Mouse (Mus musculus) embryo, embryonic 9.5 days (tissue): ENCODE results near the gene Gucy2e.

Experiments used
- DNase-seq: peaks from one replicate; pipeline ENCODE4 v3.0.0-alpha.2; 2017; ENCODE audit errors: extremely low spot score

The Gucy2e gene

GRCm38 (mm10) chr11:69236926-69237260, at the start of gene Gucy2e:
Gucy2e (minus strand) TSS chr11:69237036.
- DNase-seq = peak; percentile 15

- no peak for DNase-seq
These were observed 40.4 kb upstream of the Gucy2e start for GRCm38 (mm10) chr11:69277267-69277666.

GRCm38 (mm10) chr11:69276081-69276480, 39.2 kb upstream of the Gucy2e start:
- DNase-seq = no peak

GRCm38 (mm10) chr11:69275650-69276049, 38.8 kb upstream of the Gucy2e start:
- DNase-seq = no peak

GRCm38 (mm10) chr11:69272122-69272740, 35.4 kb upstream of the Gucy2e start:
- peak; percentile 73 for DNase-seq

GRCm38 (mm10) chr11:69269575-69269974, 32.7 kb upstream of the Gucy2e start:
- peak; percentile 68 for DNase-seq

GRCm38 (mm10) chr11:69268100-69268499, 31.3 kb upstream of the Gucy2e start:
- DNase-seq = no peak

GRCm38 (mm10) chr11:69267341-69267740, 30.5 kb upstream of the Gucy2e start:
- DNase-seq = peak; percentile 39

GRCm38 (mm10) chr11:69266253-69266652, 29.4 kb upstream of the Gucy2e start:
- DNase-seq = no peak

- DNase-seq = no peak
These were observed 28.6 kb upstream of the Gucy2e start for GRCm38 (mm10) chr11:69265410-69265809.

- no peak for DNase-seq
These were observed 27.4 kb upstream of the Gucy2e start for GRCm38 (mm10) chr11:69264276-69264675.

- no peak for DNase-seq
These were observed 23.3 kb upstream of the Gucy2e start for GRCm38 (mm10) chr11:69260111-69260510.

GRCm38 (mm10) chr11:69258287-69258686, 21.5 kb upstream of the Gucy2e start:
- peak; percentile 47 for DNase-seq

- DNase-seq = peak; percentile 60
These were observed 21.0 kb upstream of the Gucy2e start for GRCm38 (mm10) chr11:69257807-69258206.

GRCm38 (mm10) chr11:69257072-69257471, 20.2 kb upstream of the Gucy2e start:
- DNase-seq = no peak

GRCm38 (mm10) chr11:69254808-69255207, 18.0 kb upstream of the Gucy2e start:
- no peak for DNase-seq

- DNase-seq = no peak
These were observed 16.3 kb upstream of the Gucy2e start for GRCm38 (mm10) chr11:69253131-69253530.

- DNase-seq = no peak
These were observed 15.1 kb upstream of the Gucy2e start for GRCm38 (mm10) chr11:69251953-69252352.

- no peak for DNase-seq
These were observed 14.5 kb upstream of the Gucy2e start for GRCm38 (mm10) chr11:69251135-69251842.

- no peak for DNase-seq
These were observed 13.3 kb upstream of the Gucy2e start for GRCm38 (mm10) chr11:69250106-69250505.

GRCm38 (mm10) chr11:69249131-69249530, 12.3 kb upstream of the Gucy2e start:
- no peak for DNase-seq

- DNase-seq = no peak
These were observed 8.8 kb upstream of the Gucy2e start for GRCm38 (mm10) chr11:69245643-69246042.

- peak; percentile 49 for DNase-seq
These were observed 8.1 kb upstream of the Gucy2e start for GRCm38 (mm10) chr11:69244911-69245310.
